Mouse (Mus musculus) T-helper 17 cell (primary cell): ENCODE measurements at regions not wholly inside any gene's neighbourhood (a gene's known extent, or its start where the extent isn't known, plus 50 kb on each side); places are given as distances from the start of the nearest gene placed in this dataset.
"Not testable (repeated sequence)": the region's sequence is repeated elsewhere in the genome, so short reads cannot be mapped to it uniquely, and the experiment has no call there.

Source experiments
- in situ Hi-C, 2 experiments: fragments of 300-600 bp; cut with MboI, MseI; formaldehyde crosslinking; loops; 1 replicate in 1 of 2; 2 replicates in 1 of 2; pipeline ENCODE4 v1.15.1; 2025; ENCODE audit warnings: high pct_unique_total_duplicates in 2 of 2

GRCm38 (mm10) chr4:145455573-145455972, 55.0 kb upstream of the Zfp990 start:
- in situ Hi-C loops: not testable (repeated sequence)

GRCm38 (mm10) chr4:145448586-145448985, 62.0 kb upstream of the Zfp990 start:
- in situ Hi-C loops: loop anchor here (5.0 to 25.0 kb wide), 9 partner anchors 604 to 1514 kb away; partner anchors contain the start of genes Zfp989 (in 2 of the 2), Zfp992 (in 1 of the 2) and Zfp993 (in 1 of the 2)

GRCm38 (mm10) chr4:145436718-145437117, 73.8 kb upstream of the Zfp990 start:
- in situ Hi-C loops: loop anchor here (5.0 to 25.0 kb wide), 9 partner anchors 456 to 1526 kb away; partner anchors contain the start of genes Zfp989 (in 2 of the 2), Zfp992 (in 1 of the 2) and Zfp993 (in 1 of the 2)

GRCm38 (mm10) chr4:145434519-145434918, 76.0 kb upstream of the Zfp990 start:
- in situ Hi-C loops: loop anchor here (10.0 to 25.0 kb wide), 8 partner anchors 460 to 1528 kb away; partner anchors contain the start of genes Zfp989 (in 2 of the 2), Zfp992 (in 1 of the 2) and Zfp993 (in 1 of the 2)

GRCm38 (mm10) chr4:145434071-145434470, 76.5 kb upstream of the Zfp990 start:
- in situ Hi-C loops: loop anchor here (10.0 to 25.0 kb wide), 8 partner anchors 461 to 1528 kb away; partner anchors contain the start of genes Zfp989 (in 2 of the 2), Zfp992 (in 1 of the 2) and Zfp993 (in 1 of the 2)

GRCm38 (mm10) chr4:145433235-145433634, 77.3 kb upstream of the Zfp990 start:
- in situ Hi-C loops: loop anchor here (10.0 to 25.0 kb wide), 8 partner anchors 462 to 1529 kb away; partner anchors contain the start of genes Zfp989 (in 2 of the 2), Zfp992 (in 1 of the 2) and Zfp993 (in 1 of the 2)

GRCm38 (mm10) chr4:145431910-145432765, 78.4 kb upstream of the Zfp990 start:
- in situ Hi-C loops: loop anchor here (10.0 to 25.0 kb wide), 8 partner anchors 463 to 1530 kb away; partner anchors contain the start of genes Zfp989 (in 2 of the 2), Zfp992 (in 1 of the 2) and Zfp993 (in 1 of the 2)

- in situ Hi-C loops: loop anchor here (5.0 kb wide), 2 partner anchors 51 to 1724 kb away; no protein-coding TSS in a partner anchor
Measured at GRCm38 (mm10) chr4:145417837-145418236, 92.7 kb upstream of the Zfp990 start.

- in situ Hi-C loops: loop anchor here in 1 of 2 experiments (5.0 kb wide), 1 partner anchor 66 kb away; no protein-coding TSS in a partner anchor
Measured at GRCm38 (mm10) chr4:145411141-145411540, 96.2 kb upstream of the Tnfrsf8 start.

- in situ Hi-C loops: loop anchor here (5.0 kb wide), 2 partner anchors 67 to 172 kb away; no protein-coding TSS in a partner anchor
Measured at GRCm38 (mm10) chr4:145409796-145410475, 95.0 kb upstream of the Tnfrsf8 start.

- in situ Hi-C loops: loop anchor here in 1 of 2 experiments (5.0 kb wide), 1 partner anchor 176 kb away; no protein-coding TSS in a partner anchor
Measured at GRCm38 (mm10) chr4:145406050-145406449, 91.1 kb upstream of the Tnfrsf8 start.

GRCm38 (mm10) chr4:145404230-145404629, 89.3 kb upstream of the Tnfrsf8 start:
- in situ Hi-C loops: loop anchor here in 1 of 2 experiments (5.0 kb wide), 1 partner anchor 173 kb away; no protein-coding TSS in a partner anchor

- in situ Hi-C loops: loop anchor here (10.0 to 25.0 kb wide), 2 partner anchors 106 to 1817 kb away; partner anchors contain the start of genes BC080695 (in 1 of the 2) and Gm13057 (in 1 of the 2)
Measured at GRCm38 (mm10) chr4:145378876-145379275, 63.9 kb upstream of the Tnfrsf8 start.

GRCm38 (mm10) chr4:145377306-145378067, 62.5 kb upstream of the Tnfrsf8 start:
- in situ Hi-C loops: loop anchor here (10.0 to 25.0 kb wide), 2 partner anchors 107 to 1815 kb away; partner anchors contain the start of genes BC080695 (in 1 of the 2) and Gm13057 (in 1 of the 2)

GRCm38 (mm10) chr4:145369753-145370152, 54.8 kb upstream of the Tnfrsf8 start:
- in situ Hi-C loops: loop anchor here in 1 of 2 experiments (5.0 to 10.0 kb wide), 2 partner anchors 48 to 115 kb away; no protein-coding TSS in a partner anchor

- in situ Hi-C loops: loop anchor here in 1 of 2 experiments (5.0 kb wide), 1 partner anchor 50 kb away; no protein-coding TSS in a partner anchor
Measured at GRCm38 (mm10) chr4:145367274-145367822, 52.4 kb upstream of the Tnfrsf8 start.

GRCm38 (mm10) chr4:145366301-145366700, 51.3 kb upstream of the Tnfrsf8 start:
- in situ Hi-C loops: loop anchor here in 1 of 2 experiments (5.0 kb wide), 1 partner anchor 51 kb away; no protein-coding TSS in a partner anchor

- in situ Hi-C loops: loop anchor here in 1 of 2 experiments (5.0 kb wide), 1 partner anchor 52 kb away; no protein-coding TSS in a partner anchor
Measured at GRCm38 (mm10) chr4:145365793-145366192, 50.8 kb upstream of the Tnfrsf8 start.
